Mouse (Mus musculus) brain, embryonic 14.5 days (tissue): ENCODE measurements around the gene Rgs8. TPM values are rescaled to one million over a fixed set of nuclear protein-coding genes. Genes with fewer than 3 reads are reported as not detected.

Source experiments
- DNase-seq: peaks from one replicate; pipeline ENCODE4 v3.0.0-alpha.2; 2011; ENCODE audit warnings: low read depth
- CTCF ChIP-seq: fragments of 200-500 bp; IDR thresholded peaks from 2 replicates; pipeline ENCODE4 v1.5.1; 2012; ENCODE audit warnings: inconsistent platforms, mild to moderate bottlenecking, moderate library complexity, borderline replicate concordance; ENCODE audit not compliant: insufficient read depth, insufficient read length; ENCODE audit errors: extremely low read depth
- POLR2A ChIP-seq: fragments of 200-500 bp; IDR thresholded peaks from 2 replicates; pipeline ENCODE4 v1.6.1; 2012; ENCODE audit warnings: mild to moderate bottlenecking, inconsistent platforms, borderline replicate concordance; ENCODE audit not compliant: poor library complexity, insufficient read depth, insufficient read length, severe bottlenecking; ENCODE audit errors: extremely low read depth
- polyA plus RNA-seq: library from polyadenylated mRNA; depleted of rRNA; stranded (reverse); fragments of >200 nt; gene quantifications from 2 replicates; pipeline ENCODE4 v1.2.3, GENCODE M21; 2012

Rgs8 gene
- polyA plus RNA-seq, 1 experiment: 46.2 TPM

DNA sequence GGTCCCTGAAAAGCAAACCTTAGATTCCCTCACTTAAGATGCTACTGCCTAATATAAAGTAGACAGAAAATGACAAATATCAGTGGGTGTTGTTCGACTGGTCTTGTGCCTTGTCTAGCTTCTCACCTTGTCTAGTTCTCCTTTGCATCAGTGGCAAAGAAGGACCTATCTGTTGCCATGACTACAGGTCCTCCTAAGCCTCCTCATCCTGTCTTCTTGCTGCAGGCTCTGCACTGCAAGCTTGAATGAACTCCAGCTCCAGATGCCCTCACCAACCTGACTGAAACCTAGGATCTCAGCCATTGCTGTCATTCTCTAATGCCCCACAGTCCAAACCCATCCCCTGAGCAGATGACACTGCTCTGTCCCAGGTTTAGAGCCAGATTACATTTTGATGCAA is 65.2 kb downstream of the Rgs8 start:
- TF ChIP-seq POLR2A (no peak), CTCF (no peak)
- no peak for DNase-seq

DNA sequence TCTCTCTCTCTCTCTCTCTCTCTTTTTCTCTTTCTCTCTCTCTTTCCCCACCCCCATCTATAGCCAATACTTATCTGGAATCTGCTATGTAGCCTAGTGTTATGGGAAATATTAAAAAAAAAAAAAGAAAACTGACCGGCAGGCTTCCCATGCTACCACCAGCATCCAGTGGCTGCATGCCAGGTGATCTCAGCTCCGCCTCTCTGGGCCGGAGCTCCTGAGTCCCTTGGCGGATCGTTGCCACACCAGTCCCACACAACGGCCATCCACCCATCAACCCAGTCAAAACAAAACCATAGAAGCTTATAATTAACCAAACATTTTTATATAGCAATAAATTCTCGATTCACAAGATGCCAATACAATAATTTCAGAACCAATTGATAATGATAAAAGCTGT is 68.1 kb downstream of the Rgs8 start:
- no peak for TF ChIP-seq POLR2A
- no peak for TF ChIP-seq CTCF
- DNase-seq: no peak

DNA sequence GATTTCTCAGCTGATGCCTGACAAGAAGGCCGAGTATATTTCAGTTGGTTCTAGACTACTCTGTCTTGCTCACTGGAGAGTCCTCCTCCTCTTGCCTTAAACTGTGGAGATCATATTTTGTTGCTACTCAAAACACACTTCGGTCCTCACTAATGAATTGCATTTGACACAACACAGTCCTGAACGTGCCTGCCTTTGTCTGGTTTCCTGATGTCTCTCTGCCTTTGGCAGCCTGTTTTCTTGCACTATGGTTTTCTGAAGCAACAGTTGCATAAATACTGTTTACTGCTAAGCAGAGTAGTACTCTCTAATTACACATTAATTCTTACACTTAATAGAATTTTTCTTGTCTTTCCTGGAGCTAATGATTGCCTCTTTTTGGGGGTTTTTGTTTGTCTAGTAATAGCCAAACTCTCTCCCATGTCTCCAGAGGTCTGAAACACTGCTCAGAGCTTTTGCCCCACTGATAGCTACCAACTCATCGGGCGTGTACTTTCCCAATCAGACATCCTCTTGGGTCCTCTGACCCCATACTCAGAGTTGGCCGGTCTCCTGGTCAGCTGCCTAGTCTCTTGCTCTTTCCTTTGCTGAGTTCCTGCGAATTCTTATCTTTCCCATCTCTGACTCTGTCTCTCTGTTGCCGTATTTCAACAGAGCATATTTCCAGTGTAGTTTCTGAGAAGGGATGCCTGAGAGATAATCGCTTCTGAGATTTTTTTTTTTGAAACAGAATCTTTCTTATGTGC is 68.9 kb downstream of the Rgs8 start:
- DNase-seq: no peak
- TF ChIP-seq CTCF (no peak), POLR2A (no peak)

DNA sequence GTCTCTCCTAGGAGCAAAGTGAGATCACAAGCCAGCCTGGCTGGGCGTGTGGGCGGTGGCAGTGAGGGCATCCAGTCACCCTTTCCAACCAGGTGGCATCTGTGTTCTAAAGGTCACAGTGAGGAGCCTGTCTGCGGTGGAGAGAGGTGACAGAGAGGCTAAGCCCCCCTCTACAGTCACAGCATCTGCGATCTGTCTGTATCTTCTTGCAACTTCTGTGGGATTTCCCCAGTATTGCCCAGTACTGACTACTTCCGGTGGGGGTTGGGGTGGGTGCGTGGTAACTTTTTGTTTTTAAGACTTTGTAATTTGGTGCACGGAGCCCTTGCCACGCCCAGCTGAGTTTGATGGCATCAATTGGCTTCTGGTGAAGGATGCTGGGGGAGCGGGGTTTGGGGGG is 70.6 kb downstream of the Rgs8 start:
- DNase-seq: no peak
- TF ChIP-seq CTCF (no peak), POLR2A (no peak)

DNA sequence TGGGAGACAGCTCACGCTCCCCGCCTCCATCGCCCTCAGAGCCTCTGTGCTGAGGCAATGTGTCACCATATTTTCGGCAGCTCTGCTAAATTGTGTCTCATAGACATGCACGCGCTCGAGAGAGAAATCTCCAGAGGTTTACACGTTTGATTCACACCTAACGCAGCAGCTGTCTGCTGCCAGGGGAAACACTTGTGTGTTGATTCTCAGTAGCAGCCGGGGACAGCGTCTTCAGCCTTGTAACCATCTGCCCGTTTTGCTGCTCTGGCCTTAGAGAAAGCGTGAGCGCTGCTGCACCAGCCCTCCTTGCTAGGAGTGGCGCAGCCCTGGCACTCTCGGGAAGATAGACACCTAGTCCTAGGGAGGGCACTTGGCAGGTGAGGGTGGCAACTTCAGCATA is 73.8 kb downstream of the Rgs8 start:
- TF ChIP-seq CTCF (no peak), POLR2A (no peak)
- peak; percentile 75 for DNase-seq

DNA sequence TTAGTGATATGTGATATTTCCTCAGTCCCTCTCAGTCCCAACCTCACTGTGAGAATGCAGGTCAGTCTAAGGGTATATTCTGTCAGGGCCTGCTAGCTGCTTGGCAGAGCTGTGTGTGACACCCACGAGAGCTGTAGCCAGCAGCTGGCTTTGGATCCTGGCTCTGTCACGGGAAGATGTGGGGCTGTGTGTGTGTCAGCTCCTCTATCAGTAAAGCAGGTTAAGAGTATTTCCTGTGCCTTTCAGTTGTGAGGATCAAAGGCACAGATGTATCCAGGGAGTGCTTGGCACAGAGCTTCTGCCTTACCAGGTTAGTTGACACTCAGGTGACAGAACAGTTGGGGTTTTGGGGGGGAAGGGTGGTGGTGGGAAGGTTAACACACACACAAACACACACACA is 77.0 kb downstream of the Rgs8 start:
- no peak for DNase-seq
- TF ChIP-seq CTCF (no peak), POLR2A (no peak)

DNA sequence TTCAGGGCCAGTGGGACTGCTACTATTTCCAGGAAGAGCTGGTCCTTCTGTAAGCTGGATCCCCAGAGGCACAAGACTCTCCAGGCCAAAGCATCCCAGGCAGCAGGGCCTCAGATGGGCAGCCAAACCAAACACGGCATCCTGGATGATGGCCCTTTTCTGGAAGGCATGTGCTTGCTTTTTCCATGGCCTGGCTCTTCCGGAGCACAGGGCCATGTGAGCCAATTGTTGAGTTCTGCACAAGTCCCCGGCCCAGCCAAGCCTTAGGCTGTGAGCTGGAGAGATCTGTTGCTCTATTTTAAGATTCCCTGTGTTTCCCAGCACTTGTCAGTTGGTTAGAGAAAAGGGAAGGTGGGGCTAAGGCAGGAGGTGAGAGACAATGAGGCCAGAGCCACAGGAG is 77.8 kb downstream of the Rgs8 start:
- DNase-seq: peak; percentile 39
- TF ChIP-seq POLR2A: no peak

DNA sequence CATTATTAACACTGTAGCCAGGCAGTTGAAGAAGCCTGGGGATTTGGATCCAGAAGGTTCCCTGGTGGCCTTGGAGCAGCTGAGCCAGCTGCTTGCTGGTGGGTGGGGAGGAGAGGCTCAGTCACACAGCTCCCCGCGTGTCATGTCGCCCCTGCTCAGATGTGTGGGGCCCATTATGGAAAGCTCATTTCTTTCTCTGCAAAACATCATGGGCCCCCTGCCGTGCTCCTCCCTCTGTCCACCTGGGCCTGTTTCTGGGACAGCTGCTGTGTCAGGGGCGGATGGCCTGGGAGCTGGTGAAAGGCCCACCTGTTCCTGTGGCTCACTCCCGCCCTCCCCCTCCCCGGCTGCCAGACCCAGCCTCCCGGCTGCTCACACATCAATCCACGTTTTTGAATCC is 80.4 kb downstream of the Rgs8 start:
- peak; percentile 63 for DNase-seq
- no peak for TF ChIP-seq POLR2A
- TF ChIP-seq CTCF: no peak

DNA sequence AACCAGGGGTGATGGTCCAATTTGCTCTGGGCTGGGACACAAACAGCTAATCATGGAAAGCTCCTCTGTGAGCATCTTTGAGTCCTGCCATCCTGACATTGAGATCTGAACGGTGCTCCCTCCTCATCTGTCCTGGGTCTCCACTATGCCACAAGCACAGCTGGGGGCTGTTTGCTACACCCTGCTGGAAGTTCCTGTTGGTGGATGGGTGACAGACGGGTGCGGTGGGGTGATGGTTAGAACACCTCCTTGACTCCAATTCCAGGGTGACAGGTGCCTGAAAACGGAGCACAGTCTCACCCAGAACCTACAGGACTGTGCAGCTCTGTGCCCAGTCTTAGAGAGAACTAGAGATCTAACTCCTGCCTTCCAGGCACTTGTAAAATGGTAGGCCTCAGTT is 82.0 kb downstream of the Rgs8 start:
- DNase-seq: no peak
- TF ChIP-seq CTCF (no peak), POLR2A (no peak)

DNA sequence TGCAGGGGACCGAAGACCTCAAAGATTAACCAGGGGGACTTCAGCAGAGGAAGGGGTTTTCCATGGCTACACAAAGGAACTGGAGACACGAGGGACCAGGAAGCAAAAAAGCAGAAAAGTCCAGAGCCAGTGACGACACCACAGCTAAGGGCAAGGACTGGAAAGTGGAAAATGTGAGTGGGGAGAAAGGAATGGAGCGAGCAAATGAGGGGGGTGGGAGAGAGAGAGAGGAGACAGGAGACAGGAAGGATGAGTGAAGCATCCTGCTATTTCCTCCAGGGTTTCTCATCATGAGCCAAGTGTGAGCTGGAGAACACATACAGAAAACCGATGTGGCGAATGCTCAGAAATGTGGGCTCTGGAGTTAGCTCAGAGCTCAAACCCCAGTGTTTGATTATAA is 83.3 kb downstream of the Rgs8 start:
- DNase-seq: no peak
- TF ChIP-seq CTCF (no peak), POLR2A (no peak)

DNA sequence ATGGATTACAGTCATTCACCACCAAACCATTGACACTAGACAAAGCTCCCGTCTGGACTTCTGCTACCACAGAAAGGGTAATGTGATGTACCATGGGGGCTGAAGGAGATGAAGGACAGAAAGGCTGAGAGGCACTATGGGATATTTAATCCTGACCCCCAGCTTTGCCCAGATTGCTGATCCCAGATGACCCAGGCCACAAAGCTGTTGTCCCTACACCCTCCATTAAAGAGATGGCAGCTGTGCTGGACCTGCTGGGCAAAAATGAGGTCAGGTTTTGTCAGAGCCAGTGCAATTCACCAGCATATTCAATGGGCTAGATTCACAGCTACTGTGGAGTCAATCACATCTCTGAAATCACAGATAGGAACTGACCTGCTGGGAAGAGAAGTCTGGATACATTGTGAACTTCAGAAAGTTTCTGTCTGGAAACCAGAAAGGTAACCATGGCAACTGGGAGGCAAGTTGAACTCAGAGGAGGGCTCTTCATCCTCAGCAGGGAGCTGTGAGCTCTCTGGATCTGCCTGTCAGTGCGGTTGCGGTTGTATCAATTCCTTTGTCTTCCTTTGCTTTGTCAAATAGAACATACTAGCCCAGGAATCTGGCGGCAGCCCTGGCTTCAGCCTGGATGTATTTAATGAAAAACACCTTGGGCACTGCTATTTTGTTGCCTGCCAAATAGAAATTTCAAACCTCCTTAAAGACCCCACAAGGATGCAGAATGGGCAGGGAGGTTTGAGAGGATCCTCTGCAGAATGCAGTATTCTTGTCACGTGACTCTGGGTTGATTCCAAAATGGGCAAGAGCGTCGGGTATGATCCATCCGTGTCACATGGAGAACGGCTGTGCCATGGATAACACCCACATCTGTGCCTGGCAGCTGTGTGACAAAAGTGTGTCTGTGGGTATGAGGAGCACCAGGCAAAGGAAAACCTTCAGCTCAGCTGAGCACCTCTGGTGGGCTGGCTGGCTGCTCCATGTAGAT is 84.6 kb downstream of the Rgs8 start:
- peak; percentile 88 for DNase-seq
- no peak for TF ChIP-seq CTCF
- no peak for TF ChIP-seq POLR2A

DNA sequence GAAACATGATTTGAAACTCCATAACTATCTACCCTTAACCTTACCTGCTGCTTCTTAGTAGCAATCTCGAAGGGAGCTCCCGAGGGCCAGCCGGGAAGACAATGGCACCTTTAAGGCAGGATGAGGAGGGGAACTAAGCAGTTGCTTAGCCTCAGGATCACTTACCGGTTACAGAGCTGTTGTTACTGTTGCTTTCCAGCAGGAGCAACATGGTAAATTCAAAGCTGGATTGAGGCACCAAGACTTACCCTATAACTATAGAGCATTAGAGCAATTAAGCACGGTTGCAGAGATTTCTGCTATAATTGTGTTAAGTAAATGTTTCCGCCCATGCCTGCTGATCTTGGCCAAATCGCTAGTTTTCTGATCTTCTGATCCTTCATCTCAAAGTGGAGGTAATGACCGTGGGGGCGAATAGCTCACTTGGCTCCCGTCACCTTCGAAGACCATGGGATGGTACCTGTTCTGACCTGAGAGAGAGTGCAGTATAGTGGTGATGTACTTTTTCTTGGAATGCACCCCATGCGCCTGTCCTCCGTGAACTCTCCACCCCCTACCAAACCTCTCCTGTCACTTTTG is 86.7 kb downstream of the Rgs8 start:
- TF ChIP-seq CTCF (no peak), POLR2A (no peak)
- DNase-seq: peak; percentile 38
